Mouse (Mus musculus): Measurements from ENCODE around the gene Stx12.

DNA sequence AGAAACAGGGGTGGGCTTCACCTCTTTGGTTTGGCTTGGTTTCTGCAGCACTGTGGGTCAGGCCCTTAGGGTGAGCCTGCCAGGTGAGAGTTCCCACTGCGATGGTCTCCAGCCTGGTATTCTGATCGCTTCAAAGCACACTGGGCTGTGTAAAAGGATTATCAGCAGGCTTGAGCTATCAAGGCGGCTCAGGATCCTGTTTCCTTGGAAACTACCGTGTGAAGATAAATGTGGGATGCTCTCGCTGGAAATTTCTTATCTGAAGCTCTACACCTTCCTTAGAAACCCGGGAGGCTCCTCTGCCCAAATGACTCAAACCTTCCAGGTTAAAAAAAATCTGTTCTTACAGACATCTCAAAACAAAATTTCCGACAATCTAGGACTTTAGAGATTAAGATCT is 10.1 kb upstream of the Stx12 start:
- TF ChIP-seq MAX (IDR thresholded peaks at IDR 0.05) (no peak), CTCF (IDR thresholded peaks at IDR 0.05; ENCODE audit: control insufficient read depth, insufficient read depth, insufficient read length) (no peak), MYOD1 (IDR thresholded peaks at IDR 0.05; ENCODE audit: control insufficient read depth, insufficient read length, low read depth) (no peak), MYOG (IDR thresholded peaks at IDR 0.05; ENCODE audit: control insufficient read depth, extremely low read depth, insufficient read length) (no peak), CEBPB (IDR thresholded peaks at IDR 0.05; ENCODE audit: low read depth) (no peak)

Data from C2C12 (cell line).